Mouse (Mus musculus): ENCODE measurements around the gene Hopx. TPM values are rescaled to one million over a fixed set of nuclear protein-coding genes. Genes with fewer than 3 reads are reported as not detected.

Hopx gene
- polyA plus RNA-seq, 1 experiment from 2014 or later: 49.0 TPM

- H3K9ac ChIP-seq (replicated peaks; ENCODE audit: low read depth): no peak overlapping the region
- no peaks in the 10 kb centered on the region for H3K27me3 ChIP-seq (replicated peaks; ENCODE audit: insufficient read depth, low read length)
- no peaks in the 10 kb centered on the region for H3K9me3 ChIP-seq (ENCODE audit: low read length)
- ATAC-seq: peak; percentile 84
- TF ChIP-seq EP300 (IDR thresholded peaks at IDR 0.05) (peak; percentile 100), CTCF (IDR thresholded peaks at IDR 0.05) (no peak)
- no peak overlapping the region for H3K4me3 ChIP-seq (ENCODE audit: low read depth, low read length)
- peak; percentile 98 for DNase-seq (ENCODE audit: low spot score)
- H3K4me2 ChIP-seq (replicated peaks; ENCODE audit: low read depth, low read length): no peak overlapping the region
- H3K36me3 ChIP-seq (ENCODE audit: insufficient read depth, low read length): no peaks in the 10 kb centered on the region
- 21% methylated on average over 5 of the region's 5 CpGs for WGBS
- peaks cover 7% of the 10 kb centered on the region; the same call in 1 of the 2 replicates for H3K4me1 ChIP-seq (ENCODE audit: insufficient read depth, low read depth, low read length)
- peak overlapping the region; percentile 65; the same call in 1 of the 2 replicates for H3K27ac ChIP-seq (ENCODE audit: low read length)
These were observed 39.9 kb upstream of the Hopx start for GRCm38 (mm10) chr5:77154812-77155211.

- no peaks in the 10 kb centered on the region for H3K36me3 ChIP-seq (ENCODE audit: insufficient read depth, low read length)
- TF ChIP-seq CTCF (IDR thresholded peaks at IDR 0.05): no peak
- no peak for TF ChIP-seq EP300 (IDR thresholded peaks at IDR 0.05)
- H3K9ac ChIP-seq (replicated peaks; ENCODE audit: low read depth): no peak overlapping the region
- H3K4me1 ChIP-seq (ENCODE audit: insufficient read depth, low read depth, low read length): peaks cover 7% of the 10 kb centered on the region; the same call in 1 of the 2 replicates
- no peaks in the 10 kb centered on the region for H3K9me3 ChIP-seq (ENCODE audit: low read length)
- no peaks in the 10 kb centered on the region for H3K27me3 ChIP-seq (replicated peaks; ENCODE audit: insufficient read depth, low read length)
- no peak overlapping the region for H3K4me3 ChIP-seq (ENCODE audit: low read depth, low read length)
- WGBS: 82% methylated on average over 3 of the region's 3 CpGs
- H3K4me2 ChIP-seq (replicated peaks; ENCODE audit: low read depth, low read length): no peak overlapping the region
- H3K27ac ChIP-seq (ENCODE audit: low read length): peak overlapping the region; percentile 84
- no peak for DNase-seq (ENCODE audit: low spot score)
- ATAC-seq: no peak
These were observed 36.8 kb upstream of the Hopx start for GRCm38 (mm10) chr5:77151738-77152137.

GRCm38 (mm10) chr5:77151075-77151474, 36.2 kb upstream of the Hopx start:
- H3K4me2 ChIP-seq (replicated peaks; ENCODE audit: low read depth, low read length): no peak overlapping the region
- TF ChIP-seq EP300 (IDR thresholded peaks at IDR 0.05): peak; percentile 100
- TF ChIP-seq CTCF (IDR thresholded peaks at IDR 0.05): peak; percentile 25
- peaks cover 5% of the 10 kb centered on the region; the same call in 1 of the 2 replicates for H3K4me1 ChIP-seq (ENCODE audit: insufficient read depth, low read depth, low read length)
- no peak overlapping the region for H3K9ac ChIP-seq (replicated peaks; ENCODE audit: low read depth)
- peak; percentile 95 for DNase-seq (ENCODE audit: low spot score)
- no peak overlapping the region for H3K4me3 ChIP-seq (ENCODE audit: low read depth, low read length)
- WGBS: 17% methylated on average over 7 of the region's 7 CpGs
- no peaks in the 10 kb centered on the region for H3K27me3 ChIP-seq (replicated peaks; ENCODE audit: insufficient read depth, low read length)
- peak; percentile 85 for ATAC-seq
- H3K27ac ChIP-seq (ENCODE audit: low read length): peak overlapping the region; percentile 84
- H3K36me3 ChIP-seq (ENCODE audit: insufficient read depth, low read length): no peaks in the 10 kb centered on the region
- no peaks in the 10 kb centered on the region for H3K9me3 ChIP-seq (ENCODE audit: low read length)

- DNase-seq (ENCODE audit: low spot score) (peak; percentile 52), ATAC-seq (no peak)
- Histone ChIP-seq H3K4me2 (replicated peaks; ENCODE audit: low read depth, low read length) (no peak overlapping the region), H3K27ac (ENCODE audit: low read length) (peak overlapping the region; percentile 75), H3K36me3 (ENCODE audit: insufficient read depth, low read length) (no peaks in the 10 kb centered on the region), H3K9me3 (ENCODE audit: low read length) (no peaks in the 10 kb centered on the region), H3K4me3 (ENCODE audit: low read depth, low read length) (no peak overlapping the region), H3K27me3 (replicated peaks; ENCODE audit: insufficient read depth, low read length) (no peaks in the 10 kb centered on the region), H3K4me1 (ENCODE audit: insufficient read depth, low read depth, low read length) (no peaks in the 10 kb centered on the region), H3K9ac (replicated peaks; ENCODE audit: low read depth) (no peak overlapping the region)
- no peak for TF ChIP-seq CTCF (IDR thresholded peaks at IDR 0.05)
- TF ChIP-seq EP300 (IDR thresholded peaks at IDR 0.05): no peak
- WGBS: 23% methylated on average over 6 of the region's 6 CpGs
These were observed 33.2 kb upstream of the Hopx start for GRCm38 (mm10) chr5:77148021-77148621.

GRCm38 (mm10) chr5:77146459-77147170, 31.7 kb upstream of the Hopx start:
- ATAC-seq (no peak), DNase-seq (ENCODE audit: low spot score) (no peak)
- WGBS: 78% methylated on average over 4 of the region's 4 CpGs
- TF ChIP-seq CTCF (IDR thresholded peaks at IDR 0.05) (no peak), EP300 (IDR thresholded peaks at IDR 0.05) (no peak)
- no peaks in the 10 kb centered on the region for H3K27me3 ChIP-seq (replicated peaks; ENCODE audit: insufficient read depth, low read length)
- no peak overlapping the region for H3K27ac ChIP-seq (ENCODE audit: low read length)
- no peak overlapping the region for H3K4me3 ChIP-seq (ENCODE audit: low read depth, low read length)
- H3K9me3 ChIP-seq (ENCODE audit: low read length): no peaks in the 10 kb centered on the region
- H3K4me1 ChIP-seq (ENCODE audit: insufficient read depth, low read depth, low read length): no peaks in the 10 kb centered on the region
- H3K4me2 ChIP-seq (replicated peaks; ENCODE audit: low read depth, low read length): no peak overlapping the region
- no peak overlapping the region for H3K9ac ChIP-seq (replicated peaks; ENCODE audit: low read depth)
- no peaks in the 10 kb centered on the region for H3K36me3 ChIP-seq (ENCODE audit: insufficient read depth, low read length)

GRCm38 (mm10) chr5:77144647-77145046, 29.7 kb upstream of the Hopx start:
- H3K9ac ChIP-seq (replicated peaks; ENCODE audit: low read depth): no peak overlapping the region
- H3K27ac ChIP-seq (ENCODE audit: low read length): 0 out of 2 replicates have a peak overlapping the region, but pooled peaks have one; percentile 6
- H3K27me3 ChIP-seq (replicated peaks; ENCODE audit: insufficient read depth, low read length): no peaks in the 10 kb centered on the region
- no peak overlapping the region for H3K4me3 ChIP-seq (ENCODE audit: low read depth, low read length)
- H3K4me1 ChIP-seq (ENCODE audit: insufficient read depth, low read depth, low read length): peaks cover 9% of the 10 kb centered on the region; the same call in 1 of the 2 replicates
- no peaks in the 10 kb centered on the region for H3K36me3 ChIP-seq (ENCODE audit: insufficient read depth, low read length)
- no peaks in the 10 kb centered on the region for H3K9me3 ChIP-seq (ENCODE audit: low read length)
- no peak overlapping the region for H3K4me2 ChIP-seq (replicated peaks; ENCODE audit: low read depth, low read length)
- ATAC-seq (peak; percentile 79), DNase-seq (ENCODE audit: low spot score) (peak; percentile 88)
- WGBS: 49% methylated on average over 5 of the region's 5 CpGs
- TF ChIP-seq CTCF (IDR thresholded peaks at IDR 0.05) (peak; percentile 20; the same call in 1 of the 2 replicates), EP300 (IDR thresholded peaks at IDR 0.05) (peak; percentile 84)
